Mouse (Mus musculus) regulatory T cell (primary cell): ENCODE data around the gene Rab26.

Experiments
- in situ Hi-C: fragments of 300-600 bp; cut with MboI, MseI; formaldehyde crosslinking; loops from one replicate; pipeline ENCODE4 v1.15.1; 2025; ENCODE audit warnings: high pct_unique_total_duplicates

Rab26 gene

DNA sequence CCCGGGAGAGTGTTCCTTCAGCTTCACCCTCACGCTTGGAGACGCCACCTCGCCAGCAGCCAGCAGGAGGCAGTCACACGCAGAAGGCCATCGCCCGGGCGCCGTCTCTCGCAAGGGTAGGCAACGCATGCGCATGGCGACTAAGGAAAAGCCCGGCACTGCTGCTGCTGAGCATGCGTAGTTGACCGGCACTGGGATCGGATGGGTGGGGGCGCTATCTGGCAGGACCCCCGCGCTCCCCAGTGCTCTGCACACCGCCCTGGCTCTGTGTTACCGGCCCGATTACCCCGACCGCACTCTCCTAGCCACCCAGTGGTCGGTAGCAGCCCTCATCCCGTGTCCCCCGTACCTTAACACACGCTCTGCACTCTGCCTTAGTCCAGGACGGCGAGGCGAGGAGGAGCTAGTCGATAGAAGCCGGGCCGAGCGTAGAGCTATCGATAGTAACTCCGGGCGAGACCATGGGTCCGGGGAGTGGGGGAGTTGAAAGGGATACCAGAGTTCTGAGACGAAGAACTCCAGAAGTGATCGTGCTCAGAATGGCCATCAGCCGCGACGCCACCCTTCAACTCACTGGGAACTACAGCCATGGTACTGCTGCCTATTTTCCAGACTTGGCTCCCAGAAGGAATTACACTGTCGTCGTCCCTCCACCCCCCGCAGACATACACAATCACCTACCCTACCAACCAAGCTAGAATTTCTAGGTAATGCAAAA, 55.2 kb downstream of the Rab26 start, which contains the start of gene Mlst8:
Gene Mlst8, minus strand, starts transcription at position 416 of the 718 bp plus-strand sequence.
- in situ Hi-C loops: no loop called here

DNA sequence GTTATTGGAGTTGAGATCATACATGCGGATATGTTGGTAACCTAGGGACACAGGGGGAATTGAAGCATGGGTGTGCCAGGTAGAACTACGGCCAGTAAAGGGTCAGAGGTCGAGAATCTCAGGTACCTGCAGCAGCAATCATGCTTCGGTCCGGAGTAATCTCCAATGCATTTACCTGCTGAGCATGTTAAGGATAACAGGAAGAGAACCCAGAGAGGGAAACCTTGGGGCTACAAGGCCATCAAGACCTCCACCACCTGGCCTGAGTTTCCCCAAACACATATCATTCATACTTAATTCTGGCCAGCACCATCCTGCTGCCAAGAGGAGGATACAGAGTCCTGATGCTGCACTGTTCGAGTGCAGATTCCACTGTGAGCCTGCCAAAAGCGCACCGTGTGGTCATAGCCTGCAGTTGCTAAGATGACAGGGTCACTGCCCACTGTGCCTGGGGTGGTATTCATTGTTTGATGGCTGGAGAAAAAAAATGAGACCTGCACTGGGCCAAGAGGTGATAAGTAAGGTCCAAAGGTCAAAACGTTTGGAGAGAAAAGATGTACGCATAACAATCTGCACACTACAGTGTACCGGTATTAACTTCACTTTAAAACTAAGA, 55.9 kb downstream of the Rab26 start:
- in situ Hi-C loops: no loop called here
